Mouse (Mus musculus) cerebellum, adult 2 months (tissue): ENCODE measurements at regions not wholly inside any gene's neighbourhood (a gene's known extent, or its start where the extent isn't known, plus 50 kb on each side); places are given as distances from the start of the nearest gene placed in this dataset.

Experiments
- CTCF ChIP-seq: fragments of 200-500 bp; IDR thresholded peaks from 2 replicates; pipeline ENCODE4 v1.5.1; 2011; ENCODE audit warnings: low read depth, mild to moderate bottlenecking, control low read depth, low read length, moderate library complexity, borderline replicate concordance; ENCODE audit not compliant: insufficient read depth
- POLR2A ChIP-seq: fragments of 200-500 bp; IDR thresholded peaks from 2 replicates; pipeline ENCODE4 v1.6.1; 2011; ENCODE audit warnings: low read length, control low read depth, borderline replicate concordance; ENCODE audit not compliant: insufficient read depth

DNA sequence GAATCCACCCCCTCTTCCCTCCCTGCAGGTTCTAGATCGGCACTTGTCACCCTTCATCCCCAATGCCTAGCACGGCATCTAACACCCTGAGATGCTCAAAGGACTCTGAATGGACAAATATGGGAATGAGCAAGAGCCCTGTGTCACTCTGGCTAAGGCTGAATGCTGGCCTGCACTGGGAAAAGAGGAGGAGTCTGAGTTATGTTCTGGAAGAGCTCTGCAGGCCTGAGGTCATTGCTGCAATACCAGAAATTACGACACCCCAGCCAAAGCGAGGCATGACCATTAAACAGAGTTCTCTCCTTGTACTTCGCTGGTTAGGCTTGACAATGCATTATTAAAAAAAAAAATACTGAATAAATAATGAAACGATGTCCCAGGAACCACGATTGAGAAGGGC is 84.1 kb downstream of the Utp6 start:
- TF ChIP-seq CTCF = no peak
- no peak for TF ChIP-seq POLR2A
